Mouse (Mus musculus) stomach, embryonic 14.5 days (tissue): ENCODE data around the gene Ly6g6c. TPM values are rescaled to one million over a fixed set of nuclear protein-coding genes. Genes with fewer than 3 reads are reported as not detected.

Source experiments
- ATAC-seq: fragments of 200-750 bp; cut with Nextera tagmentation; 2 replicates; pipeline ENCODE4 v1.8.0; 2017; ENCODE audit warnings: low read depth, moderate TSS enrichment; ENCODE audit not compliant: insufficient number of reproducible peaks, insufficient read depth, low FRiP score
- H3K27ac ChIP-seq: fragments of 300-500 bp; sonication (generic); 2 replicates; pipeline ENCODE4 v1.5.1; 2014; ENCODE audit warnings: mild to moderate bottlenecking, low read length, moderate library complexity, mixed read lengths
- H3K27me3 ChIP-seq: fragments of 300-500 bp; sonication (generic); 2 replicates; pipeline ENCODE4 v1.6.1; 2014; ENCODE audit warnings: low read length, control low read depth, mixed read lengths; ENCODE audit not compliant: control insufficient read depth, insufficient read depth
- H3K36me3 ChIP-seq: fragments of 300-500 bp; sonication (generic); 2 replicates; pipeline ENCODE4 v1.6.1; 2014; ENCODE audit warnings: mild to moderate bottlenecking, control low read depth, low read length, moderate library complexity, mixed read lengths; ENCODE audit not compliant: control insufficient read depth, insufficient read depth
- H3K4me1 ChIP-seq: fragments of 300-500 bp; sonication (generic); 2 replicates; pipeline ENCODE4 v1.6.1; 2014; ENCODE audit warnings: low read length, control low read depth, mixed read lengths; ENCODE audit not compliant: control insufficient read depth, insufficient read depth
- H3K4me2 ChIP-seq: fragments of 300-500 bp; sonication (generic); replicated peaks from 2 replicates; pipeline ENCODE4 v1.6.1; 2014; ENCODE audit warnings: low read depth, low read length, control low read depth
- H3K4me3 ChIP-seq: fragments of 300-500 bp; sonication (generic); 2 replicates; pipeline ENCODE4 v1.5.1; 2014; ENCODE audit warnings: low read depth, low read length, control low read depth
- H3K9ac ChIP-seq: fragments of 300-500 bp; sonication (generic); replicated peaks from 2 replicates; pipeline ENCODE4 v1.6.1; 2014; ENCODE audit warnings: low read depth, mild to moderate bottlenecking, control low read depth, low read length, moderate library complexity, mixed read lengths
- H3K9me3 ChIP-seq: fragments of 300-500 bp; sonication (generic); 2 replicates; pipeline ENCODE4 v1.6.1; 2016; ENCODE audit warnings: low read depth, low read length, control low read depth; ENCODE audit not compliant: control insufficient read depth
- WGBS: fragments of 180-500 bp; shearing (Covaris S2); extraction: QIAGEN DNeasy Blood & Tissue Kit; methylation state at CpG from one replicate; pipeline ENCODE4 v1.1.7; 2014; 5-methylcytosine and 5-hydroxymethylcytosine counted together
- polyA plus RNA-seq: library from polyadenylated mRNA; unstranded; fragments of >200 nt; fragmentation: Nextera tagmentation; extraction: Ambion mirVana; gene quantifications from 2 replicates; pipeline ENCODE4 v1.2.1, GENCODE M21; 2014

Gene Ly6g6c
- polyA plus RNA-seq, 1 experiment from 2014 or later = 0.30 TPM

DNA sequence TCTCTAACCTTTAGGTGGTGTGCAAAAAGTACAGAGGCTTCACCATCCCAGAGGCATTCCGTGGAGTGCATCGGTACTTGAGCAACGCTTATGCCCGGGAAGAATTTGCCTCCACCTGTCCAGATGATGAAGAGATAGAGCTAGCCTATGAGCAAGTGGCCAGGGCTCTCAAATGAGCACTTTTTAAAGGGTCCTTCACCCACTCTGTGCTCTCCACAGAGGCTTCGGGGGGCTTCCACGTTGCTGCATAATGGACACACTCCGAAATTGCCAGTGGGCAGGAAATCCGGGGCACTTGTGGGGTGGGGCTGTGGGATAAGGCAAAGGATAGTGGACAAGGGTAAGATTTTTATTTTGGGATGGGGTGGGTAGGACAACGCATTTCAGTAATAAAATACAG lies 6.9 kb upstream of the Ly6g6c start:
- Histone ChIP-seq H3K4me2 (peak overlapping the region; percentile 88; the same call in 1 of the 2 replicates), H3K4me1 (peaks cover 13% of the 10 kb centered on the region; the same call in 1 of the 2 replicates), H3K9me3 (no peaks in the 10 kb centered on the region), H3K27me3 (no peaks in the 10 kb centered on the region), H3K9ac (no peak overlapping the region), H3K36me3 (peaks cover 62% of the 10 kb centered on the region), H3K4me3 (no peak overlapping the region), H3K27ac (no peak overlapping the region)
- no peak for ATAC-seq
- 46% methylated on average over 9 of the region's 9 CpGs for WGBS

- peak; percentile 89 for ATAC-seq
- under 1% methylated on average over 57 of the region's 57 CpGs for WGBS
- H3K4me1 ChIP-seq = peaks cover 16% of the 10 kb centered on the region; the same call in 1 of the 2 replicates
These were observed 6.0 kb upstream of the Ly6g6c start, which contains the start of gene Ddah2 for GRCm38 (mm10) chr17:35058911-35059892. Gene Ddah2 (plus strand): TSS chr17:35059035.

DNA sequence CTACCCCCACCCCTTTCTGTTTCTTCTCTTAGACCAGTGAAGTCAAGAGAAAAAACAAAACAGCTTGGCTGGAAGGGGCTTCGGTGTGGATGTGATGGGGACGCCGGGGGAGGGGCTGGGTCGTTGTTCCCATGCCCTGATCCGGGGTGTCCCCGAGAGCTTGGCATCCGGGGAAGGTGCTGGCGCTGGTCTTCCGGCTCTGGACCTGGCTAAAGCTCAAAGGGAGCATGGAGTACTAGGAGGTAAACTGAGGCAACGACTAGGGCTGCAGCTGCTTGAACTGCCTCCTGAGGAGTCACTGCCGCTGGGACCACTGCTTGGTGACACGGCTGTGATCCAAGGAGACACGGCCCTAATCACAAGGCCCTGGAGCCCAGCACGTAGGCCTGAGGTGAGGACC lies 5.1 kb upstream of the Ly6g6c start:
- WGBS = 31% methylated on average over 14 of the region's 14 CpGs
- Histone ChIP-seq H3K4me1 (peaks cover 19% of the 10 kb centered on the region; the same call in 1 of the 2 replicates), H3K9ac (peak overlapping the region; percentile 83), H3K36me3 (peaks cover 47% of the 10 kb centered on the region), H3K4me3 (peak overlapping the region; percentile 87), H3K4me2 (peak overlapping the region; percentile 88), H3K27ac (peak overlapping the region; percentile 93; the same call in 1 of the 2 replicates), H3K27me3 (no peaks in the 10 kb centered on the region), H3K9me3 (no peaks in the 10 kb centered on the region)
- ATAC-seq = no peak

More at GRCm38 (mm10) chr17:35058911-35059892, 6.0 kb upstream of the Ly6g6c start, which contains the start of gene Ddah2:
- Histone ChIP-seq H3K27ac (peak within 1 kb of the TSS; percentile 93), H3K9ac (peak within 1 kb of the TSS; percentile 83), H3K36me3 (peaks cover 54% of the 10 kb centered on the region), H3K27me3 (no peaks in the 10 kb centered on the region), H3K9me3 (no peaks in the 10 kb centered on the region), H3K4me2 (peak within 1 kb of the TSS; percentile 88), H3K4me3 (peak within 1 kb of the TSS; percentile 87)

DNA sequence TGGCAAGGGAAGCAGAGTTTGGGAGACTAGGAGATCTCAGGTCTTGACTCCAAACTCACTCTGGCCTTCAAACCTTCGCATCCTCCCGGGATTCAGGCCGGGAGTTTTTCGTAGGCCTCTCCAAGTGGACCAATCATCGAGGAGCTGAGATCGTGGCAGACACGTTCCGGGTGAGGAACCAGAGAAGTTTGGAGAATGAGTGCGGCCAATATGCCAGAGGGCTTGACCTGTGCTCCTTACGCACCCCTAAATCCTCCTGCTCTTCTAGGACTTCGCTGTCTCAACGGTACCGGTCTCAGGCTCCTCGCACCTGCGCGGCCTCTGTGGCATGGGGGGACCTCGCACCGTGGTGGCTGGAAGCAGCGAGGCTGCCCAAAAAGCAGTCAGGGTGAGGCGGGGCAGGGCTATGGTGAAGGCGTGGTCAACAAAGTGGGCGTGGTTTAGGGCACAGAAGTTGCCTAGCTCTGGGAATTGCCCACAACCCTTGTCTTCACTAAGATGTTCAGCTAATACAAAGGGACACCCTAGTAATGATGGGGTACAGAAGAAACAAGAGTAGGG lies 4.4 kb upstream of the Ly6g6c start:
- no peaks in the 10 kb centered on the region for H3K9me3 ChIP-seq
- H3K27ac ChIP-seq = no peak overlapping the region
- 55% methylated on average over 22 of the region's 22 CpGs for WGBS
- peaks cover 26% of the 10 kb centered on the region for H3K4me1 ChIP-seq
- H3K36me3 ChIP-seq = peaks cover 39% of the 10 kb centered on the region
- no peaks in the 10 kb centered on the region for H3K27me3 ChIP-seq
- no peak for ATAC-seq
- H3K9ac ChIP-seq = peak overlapping the region; percentile 83; the same call in 1 of the 2 replicates
- H3K4me2 ChIP-seq = peak overlapping the region; percentile 88
- H3K4me3 ChIP-seq = peak overlapping the region; percentile 87

GRCm38 (mm10) chr17:35061299-35061698 lies 3.9 kb upstream of the Ly6g6c start:
- Histone ChIP-seq H3K4me2 (no peak overlapping the region), H3K4me1 (peaks cover 28% of the 10 kb centered on the region), H3K9me3 (no peaks in the 10 kb centered on the region), H3K27ac (peak overlapping the region; percentile 33; the same call in 1 of the 2 replicates), H3K9ac (no peak overlapping the region), H3K36me3 (peaks cover 34% of the 10 kb centered on the region), H3K27me3 (no peaks in the 10 kb centered on the region), H3K4me3 (no peak overlapping the region)
- ATAC-seq = no peak
- 69% methylated on average over 8 of the region's 8 CpGs for WGBS

- WGBS = 78% methylated on average over 3 of the region's 3 CpGs
- peaks cover 17% of the 10 kb centered on the region for H3K36me3 ChIP-seq
- no peaks in the 10 kb centered on the region for H3K27me3 ChIP-seq
- no peaks in the 10 kb centered on the region for H3K9me3 ChIP-seq
- no peak overlapping the region for H3K4me3 ChIP-seq
- no peak for ATAC-seq
- no peak overlapping the region for H3K9ac ChIP-seq
- peaks cover 28% of the 10 kb centered on the region for H3K4me1 ChIP-seq
- H3K4me2 ChIP-seq = no peak overlapping the region
- H3K27ac ChIP-seq = no peak overlapping the region
These were observed 1.7 kb upstream of the Ly6g6c start for GRCm38 (mm10) chr17:35063466-35063865.

GRCm38 (mm10) chr17:35064378-35064877 lies 760 bp upstream of the Ly6g6c start:
- H3K9ac ChIP-seq = no peak overlapping the region
- ATAC-seq = no peak
- H3K4me3 ChIP-seq = peak overlapping the region; percentile 25
- no peaks in the 10 kb centered on the region for H3K9me3 ChIP-seq
- peaks cover 16% of the 10 kb centered on the region for H3K36me3 ChIP-seq
- peak overlapping the region; percentile 51 for H3K4me2 ChIP-seq
- 30% methylated on average over 10 of the region's 10 CpGs for WGBS
- H3K27ac ChIP-seq = peak overlapping the region; percentile 86
- peaks cover 28% of the 10 kb centered on the region for H3K4me1 ChIP-seq
- H3K27me3 ChIP-seq = no peaks in the 10 kb centered on the region

- H3K27ac ChIP-seq = peak within 1 kb of the TSS; percentile 86; the same call in 1 of the 2 replicates
- H3K9ac ChIP-seq = peak within 1 kb of the TSS; percentile 46
- peaks cover 21% of the 10 kb centered on the region for H3K4me1 ChIP-seq
- H3K36me3 ChIP-seq = peaks cover 8% of the 10 kb centered on the region
- peak within 1 kb of the TSS; percentile 25 for H3K4me3 ChIP-seq
- H3K27me3 ChIP-seq = no peaks in the 10 kb centered on the region
- H3K9me3 ChIP-seq = no peaks in the 10 kb centered on the region
- peak within 1 kb of the TSS; percentile 51 for H3K4me2 ChIP-seq
- 51% methylated on average over 10 of the region's 10 CpGs for WGBS
- ATAC-seq = no peak
These were observed 896 bp downstream of the Ly6g6c start, which contains the start of gene Mpig6b for GRCm38 (mm10) chr17:35066084-35066483. Gene Mpig6b (minus strand): TSS chr17:35066184.
